Mouse (Mus musculus) liver, adult (tissue): ENCODE results near the gene Xntrpc.

Experiments
- GATA4 ChIP-seq: IDR thresholded peaks from 2 replicates; pipeline ENCODE4 v1.6.1; 2014; ENCODE audit warnings: mild to moderate bottlenecking, low read length; ENCODE audit not compliant: insufficient replicate concordance

Gene Xntrpc

DNA sequence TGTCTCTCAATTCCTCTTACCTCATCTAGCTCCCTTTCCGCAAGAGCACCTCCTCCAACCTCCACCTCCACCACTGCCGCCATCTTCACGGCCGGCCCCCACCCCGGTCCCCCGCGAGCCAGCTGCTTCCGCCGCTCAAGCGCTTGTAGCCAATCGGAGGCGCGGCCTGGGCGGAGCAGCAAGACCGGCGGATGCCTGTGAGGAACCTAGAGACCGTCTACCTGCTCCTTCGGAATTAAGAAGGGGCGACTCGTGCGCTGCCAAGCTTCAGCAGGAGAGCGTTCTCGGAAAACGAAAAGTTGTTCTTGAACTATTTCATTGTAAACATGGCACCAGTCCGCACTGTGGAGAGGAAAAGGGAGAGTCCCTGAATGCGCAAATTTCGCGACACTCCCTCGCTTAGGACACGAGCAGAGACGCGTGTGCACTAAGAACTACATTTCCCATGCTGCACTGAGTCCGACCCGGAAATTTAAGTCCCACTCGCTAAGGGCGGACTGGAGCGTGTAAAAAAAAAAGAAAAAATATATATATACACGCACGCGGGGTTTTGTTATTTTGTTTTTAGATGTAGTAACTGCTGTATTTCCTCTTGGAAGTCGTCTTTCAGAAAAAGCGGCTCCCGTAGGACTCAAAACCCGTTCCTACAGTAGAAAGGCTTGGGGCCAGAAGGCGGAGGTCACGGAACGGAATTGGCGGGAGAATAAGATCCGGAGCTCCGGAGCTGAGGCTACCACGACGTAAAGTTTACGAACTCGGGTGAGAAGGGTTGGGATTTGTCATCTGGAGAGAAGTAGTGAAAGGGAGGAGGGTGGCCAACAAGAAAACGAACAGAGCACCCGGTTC lies at the start of gene Xntrpc, which contains the start of the genes Rnf121 and Xndc1:
TSS of gene Xntrpc (plus strand) at position 668 of the 846 bp plus-strand sequence.
TSS of gene Rnf121 (minus strand) at position 424 of the 846 bp plus-strand sequence.
TSS of gene Xndc1 (plus strand) at position 466 of the 846 bp plus-strand sequence.
- TF ChIP-seq GATA4: peak; percentile 25; the same call in 1 of the 2 replicates

DNA sequence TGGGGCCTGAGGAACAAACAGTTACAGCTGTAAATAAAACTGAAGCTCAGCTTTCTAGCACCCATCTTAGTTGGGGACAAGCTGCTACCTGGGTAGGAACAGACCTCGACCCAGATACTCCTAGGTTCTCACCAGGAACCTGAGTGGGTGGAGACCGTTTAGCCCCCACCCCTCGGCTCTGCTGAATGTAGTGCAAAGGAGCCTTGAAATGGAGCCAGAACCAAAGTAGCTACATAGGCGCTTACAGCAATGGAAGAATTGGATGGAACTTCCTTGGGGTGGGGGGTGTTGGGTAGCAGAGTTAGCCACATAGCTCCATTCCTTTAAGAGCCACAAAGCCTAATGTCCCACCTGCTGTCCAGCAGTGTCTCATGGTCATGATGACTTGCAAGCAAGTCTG lies 48.6 kb upstream of the Xntrpc start:
- TF ChIP-seq GATA4: no peak

- no peak for TF ChIP-seq GATA4
Observed at GRCm38 (mm10) chr7:102017452-102017851, 48.1 kb upstream of the Xntrpc start.

DNA sequence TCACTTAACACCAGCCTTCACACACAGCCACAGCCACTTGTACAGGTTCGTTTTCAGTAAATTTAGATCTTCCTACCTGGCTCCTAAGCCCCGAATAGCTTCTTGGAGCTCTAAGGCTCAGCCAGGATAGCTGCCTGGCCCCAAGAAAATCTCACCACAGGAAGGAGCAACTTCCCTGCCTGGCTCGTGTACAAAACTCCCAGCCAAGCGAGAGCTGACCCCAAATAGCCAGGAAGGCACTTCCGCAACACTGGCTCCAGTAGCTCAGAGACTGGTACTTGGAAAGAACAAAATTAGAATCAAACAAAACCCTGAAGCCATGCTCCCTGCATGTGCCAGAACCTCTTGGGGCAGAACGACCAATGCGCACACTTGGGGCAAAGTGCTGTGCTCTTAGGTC lies 47.5 kb upstream of the Xntrpc start:
- no peak for TF ChIP-seq GATA4

GRCm38 (mm10) chr7:102018590-102018989 lies 46.9 kb upstream of the Xntrpc start, which contains the start of gene Il18bp:
Gene Il18bp, minus strand, starts transcription at chr7:102018690.
- TF ChIP-seq GATA4: no peak

DNA sequence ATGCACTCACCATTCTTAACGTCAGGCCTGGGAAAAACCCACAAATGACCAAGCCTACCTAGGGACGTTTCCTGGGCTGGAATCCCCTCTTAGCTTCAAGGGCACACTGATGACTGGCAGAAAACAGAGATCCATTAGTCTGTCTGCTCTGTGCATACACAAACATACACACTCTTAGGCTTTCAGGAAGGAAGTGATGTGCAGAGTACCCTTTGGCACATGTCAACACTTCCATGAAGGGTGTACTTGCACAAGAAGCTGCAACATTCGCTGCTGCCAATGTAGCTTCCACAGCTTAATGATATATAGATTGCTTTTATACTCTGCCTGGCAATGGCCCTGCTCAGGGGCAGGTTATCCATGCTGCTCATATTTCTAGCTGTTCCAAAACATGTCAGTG lies 46.2 kb upstream of the Xntrpc start:
- no peak for TF ChIP-seq GATA4

DNA sequence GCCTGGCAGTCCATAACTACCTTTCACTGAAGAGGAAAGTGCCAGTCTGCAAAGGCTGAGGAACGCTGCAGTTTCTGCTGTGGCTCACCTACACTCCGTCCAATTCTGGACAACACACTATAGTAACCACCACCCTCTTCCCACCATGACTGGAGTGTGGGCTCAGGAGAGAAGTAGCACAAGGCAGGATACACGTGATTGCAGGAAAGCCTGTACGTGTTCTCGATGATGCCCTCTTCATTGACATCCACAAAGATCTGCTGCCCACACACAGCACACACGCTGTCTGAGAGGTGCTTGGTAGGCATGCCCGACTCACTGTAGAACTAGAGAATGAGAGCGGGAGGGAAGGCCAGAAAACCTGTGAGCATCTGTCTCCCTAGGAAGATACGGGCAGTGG lies 41.7 kb upstream of the Xntrpc start:
- TF ChIP-seq GATA4: no peak

- TF ChIP-seq GATA4: no peak
Observed at GRCm38 (mm10) chr7:102025187-102026119, 40.1 kb upstream of the Xntrpc start.

DNA sequence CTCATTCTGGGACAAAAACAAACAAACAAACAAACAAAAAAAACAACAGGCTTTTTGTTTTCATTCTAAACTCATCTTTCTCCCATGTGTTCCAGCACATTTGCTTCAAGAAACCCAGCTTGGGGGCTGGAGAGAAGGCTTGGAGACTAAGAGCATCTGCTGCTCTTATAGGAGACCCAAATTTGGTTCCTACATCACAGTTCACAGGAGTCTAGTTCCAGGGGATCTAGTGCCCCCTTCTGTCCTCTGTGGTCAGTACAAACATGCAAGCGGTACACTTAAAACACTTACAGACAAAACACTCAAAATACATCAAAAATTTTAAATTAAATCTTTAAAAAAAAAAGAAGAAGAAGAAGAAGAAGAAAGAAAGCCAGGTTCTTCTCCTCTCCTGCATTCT lies 30.6 kb upstream of the Xntrpc start:
- TF ChIP-seq GATA4: no peak

GRCm38 (mm10) chr7:102035534-102035933 lies 30.0 kb upstream of the Xntrpc start:
- no peak for TF ChIP-seq GATA4

DNA sequence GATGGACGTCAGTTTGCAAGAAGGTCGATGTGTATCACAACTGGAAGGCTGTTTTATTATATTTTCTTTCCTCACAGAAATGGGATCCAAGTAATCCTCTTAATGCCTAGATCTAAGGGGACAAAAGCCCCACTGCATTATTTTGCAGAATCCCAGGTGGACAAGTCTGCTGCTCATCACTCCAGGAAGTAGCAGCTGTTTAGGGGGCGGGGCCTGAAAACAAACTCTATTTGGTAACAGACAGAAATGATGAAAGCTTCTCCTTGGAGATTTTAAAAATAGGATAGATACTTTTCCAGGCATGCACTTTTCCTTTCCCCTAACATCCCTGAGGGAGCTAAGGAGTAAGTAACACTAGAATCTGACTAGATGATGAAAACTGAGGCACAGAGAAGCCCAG lies 28.2 kb upstream of the Xntrpc start:
- no peak for TF ChIP-seq GATA4

GRCm38 (mm10) chr7:102042314-102042713 lies 23.2 kb upstream of the Xntrpc start:
- no peak for TF ChIP-seq GATA4

- no peak for TF ChIP-seq GATA4
Observed at GRCm38 (mm10) chr7:102061353-102061752, 4.2 kb upstream of the Xntrpc start.

DNA sequence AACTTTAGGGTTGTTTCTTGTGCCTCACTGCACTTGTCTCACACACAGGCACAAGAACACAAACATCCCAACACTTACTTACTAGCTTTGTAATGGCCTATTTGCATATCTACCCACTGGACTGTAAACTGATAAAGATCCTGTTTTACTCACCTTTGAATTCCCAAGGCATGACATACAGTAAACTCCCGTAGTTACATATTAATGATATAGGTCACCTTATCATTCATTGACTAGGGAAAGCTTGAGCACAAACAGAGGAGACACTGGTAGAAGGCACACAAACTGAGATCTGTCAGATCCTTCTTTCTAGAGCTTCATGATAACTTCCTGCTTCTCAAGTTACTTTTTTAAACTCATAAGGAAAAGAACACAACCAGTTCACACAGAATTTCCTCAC lies 3.3 kb upstream of the Xntrpc start:
- no peak for TF ChIP-seq GATA4

- no peak for TF ChIP-seq GATA4
Observed at GRCm38 (mm10) chr7:102063891-102064290, 1.6 kb upstream of the Xntrpc start.

- TF ChIP-seq GATA4: no peak
Observed at GRCm38 (mm10) chr7:102064655-102065045, 863 bp upstream of the Xntrpc start.

DNA sequence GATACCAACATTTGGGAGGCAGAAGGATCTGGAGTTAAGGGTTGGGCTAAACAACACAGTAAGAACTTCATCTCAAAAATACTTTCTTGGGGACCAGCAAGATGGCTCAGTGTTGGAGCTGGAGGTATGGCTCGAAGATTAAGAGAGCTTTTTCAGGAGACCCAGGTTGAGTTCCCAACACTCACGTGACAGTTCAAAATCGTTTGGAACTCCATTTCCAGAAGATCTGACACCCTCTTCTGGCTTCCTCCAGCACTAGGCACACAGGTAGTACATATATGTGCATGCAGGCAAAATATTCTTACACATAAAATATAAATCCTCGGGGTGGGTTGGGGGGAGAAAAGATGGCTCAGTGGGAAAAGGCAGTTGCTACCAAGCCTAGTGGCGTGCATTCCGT lies 850 bp downstream of the Xntrpc start:
- no peak for TF ChIP-seq GATA4
